Mouse (Mus musculus) frontal cortex, postnatal 10 days (tissue): ENCODE data around the gene Dapk3.
"Not testable (repeated sequence)": the region's sequence is repeated elsewhere in the genome, so short reads cannot be mapped to it uniquely, and the experiment has no call there.

Source experiments
- DNase-seq, 2 experiments: peaks; one replicate each; pipeline ENCODE4 v3.0.0; 2022; ENCODE audit warnings: low spot score in 2 of 2, mixed read lengths in 1 of 2

The Dapk3 gene

DNA sequence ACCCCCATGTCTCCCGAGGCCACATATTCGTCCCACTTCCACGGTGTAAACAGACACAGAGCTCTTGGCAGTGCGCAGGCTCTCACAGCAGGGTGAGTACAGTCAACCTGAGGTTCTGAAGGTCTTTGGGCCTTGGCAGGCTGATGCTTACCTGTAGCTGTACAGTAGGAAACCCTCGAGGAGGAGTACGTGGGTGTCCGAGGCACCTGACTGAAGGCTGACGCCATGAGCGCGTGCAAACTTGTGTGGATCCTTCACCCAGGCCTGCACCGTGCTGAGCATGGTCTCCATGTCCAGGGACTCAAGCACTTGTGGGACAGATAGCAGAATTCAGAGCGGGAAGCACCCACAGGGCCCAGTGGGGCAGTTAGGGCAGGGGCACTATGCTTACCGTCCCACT is 17.3 kb downstream of the Dapk3 start:
- DNase-seq, result no peak

DNA sequence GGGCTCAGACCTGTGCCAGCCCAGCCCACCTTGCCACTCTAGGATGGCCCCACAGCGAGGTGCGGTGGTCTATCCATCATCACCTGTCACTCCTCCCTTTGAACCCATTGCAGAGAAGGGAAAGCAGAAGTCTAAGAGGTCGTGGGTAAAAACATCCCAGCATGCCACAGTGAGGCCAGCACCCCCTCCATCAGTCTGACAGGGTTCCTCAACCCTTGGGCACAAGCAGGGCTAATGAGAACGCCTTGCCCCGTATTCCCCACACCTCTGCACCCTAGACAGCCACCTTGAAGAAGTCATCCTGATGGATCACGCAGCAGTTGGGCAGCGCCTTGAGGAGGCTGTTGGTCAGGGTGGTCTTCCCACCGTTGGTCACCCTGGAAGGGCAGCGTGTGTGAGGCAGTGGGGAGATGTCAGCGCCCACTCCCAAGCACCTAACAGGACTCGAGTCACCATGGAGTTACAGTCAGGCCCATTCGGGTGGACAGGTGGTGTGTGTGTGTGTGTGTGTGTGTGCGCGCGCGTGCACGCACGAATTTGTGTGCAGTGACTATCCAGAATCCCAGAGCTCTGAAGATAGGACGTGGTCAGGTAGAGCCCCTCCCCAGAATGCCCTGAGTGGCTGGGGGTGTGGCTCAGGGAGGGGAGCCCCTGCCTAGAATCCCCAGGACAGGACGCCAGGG is 17.9 kb downstream of the Dapk3 start:
- DNase-seq, result no peak

DNA sequence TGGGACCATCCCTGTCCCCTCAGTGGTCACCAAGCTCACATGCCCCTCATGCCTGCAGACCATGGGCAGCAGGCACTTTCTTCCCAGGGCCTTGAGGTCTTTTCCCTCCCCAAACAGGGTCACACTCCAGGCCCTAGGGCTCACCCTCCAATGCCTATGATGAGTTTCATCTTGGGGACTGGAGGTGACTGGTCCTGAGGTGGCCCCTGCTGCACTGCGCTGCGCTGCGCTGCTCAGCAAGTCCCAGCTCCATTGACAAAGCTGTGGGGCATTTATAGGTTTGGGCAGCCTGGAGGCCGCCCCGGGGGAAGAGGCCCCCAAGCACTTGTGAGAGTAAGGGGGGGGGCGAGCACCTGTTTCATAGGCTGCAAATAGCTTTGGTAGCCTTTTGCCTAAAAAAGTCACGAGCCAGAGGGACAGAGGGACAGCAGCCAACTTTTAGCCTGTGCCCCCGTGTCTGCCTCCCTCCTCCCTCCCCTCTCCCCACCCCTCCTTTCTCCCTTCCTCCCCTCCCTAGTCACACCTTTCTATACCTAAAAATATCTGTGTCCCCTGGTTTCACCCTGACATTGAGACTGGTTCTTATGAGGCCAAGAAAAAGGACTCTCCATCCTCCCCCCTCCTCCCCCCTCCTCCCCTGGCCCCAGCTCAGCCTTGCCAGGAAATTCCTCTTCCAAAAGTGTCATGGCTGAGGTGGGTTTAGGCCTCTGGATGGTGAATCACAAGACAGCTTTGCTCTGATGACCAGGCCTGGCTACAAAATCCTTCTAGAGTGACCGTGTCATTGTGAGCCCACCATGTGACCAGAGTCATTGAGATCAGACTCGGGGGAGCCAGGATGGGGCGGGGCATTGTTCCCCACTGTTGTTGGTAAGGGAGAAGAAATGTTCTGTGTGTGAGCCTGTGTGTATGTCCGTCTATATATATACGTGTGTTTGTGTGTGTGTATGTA is 19.3 kb downstream of the Dapk3 start, which contains the start of gene Nmrk2:
Nmrk2 (minus strand) TSS at position 245 of the 952 bp plus-strand sequence.
- DNase-seq, result no peak

DNA sequence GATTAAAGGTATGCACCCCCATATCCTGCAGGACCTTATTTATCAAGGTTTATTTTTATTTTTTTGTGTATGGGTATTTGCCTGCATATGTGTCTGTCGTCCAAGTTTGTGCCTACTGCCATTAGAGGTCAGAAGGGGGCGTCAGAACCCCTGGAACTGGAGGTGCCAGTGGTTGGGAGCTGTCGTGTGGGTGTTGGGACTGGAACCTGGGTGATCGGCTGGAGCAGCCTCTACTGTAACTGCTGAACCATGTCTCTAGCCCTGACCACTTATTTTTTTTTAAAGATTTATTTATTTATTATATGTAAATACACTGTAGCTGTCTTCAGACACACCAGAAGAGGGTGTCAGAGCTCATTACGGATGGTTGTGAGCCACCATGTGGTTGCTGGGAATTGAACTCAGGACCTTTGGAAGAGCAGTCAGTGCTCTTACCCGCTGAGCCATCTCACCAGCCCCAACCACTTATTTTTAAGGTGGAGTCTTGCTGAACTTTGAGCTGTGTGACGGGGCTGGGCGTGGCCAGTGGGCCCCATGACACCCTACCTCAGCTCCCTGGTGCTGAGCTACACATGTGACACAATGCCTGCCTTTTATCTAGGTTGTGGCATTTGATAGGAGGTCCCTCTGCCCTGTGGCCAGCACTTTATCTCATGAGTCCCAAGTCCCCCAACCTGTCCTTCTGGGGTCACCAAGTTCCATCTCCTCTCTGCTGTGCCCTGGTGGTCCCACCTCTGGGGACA is 20.3 kb downstream of the Dapk3 start:
- no peak for DNase-seq

DNA sequence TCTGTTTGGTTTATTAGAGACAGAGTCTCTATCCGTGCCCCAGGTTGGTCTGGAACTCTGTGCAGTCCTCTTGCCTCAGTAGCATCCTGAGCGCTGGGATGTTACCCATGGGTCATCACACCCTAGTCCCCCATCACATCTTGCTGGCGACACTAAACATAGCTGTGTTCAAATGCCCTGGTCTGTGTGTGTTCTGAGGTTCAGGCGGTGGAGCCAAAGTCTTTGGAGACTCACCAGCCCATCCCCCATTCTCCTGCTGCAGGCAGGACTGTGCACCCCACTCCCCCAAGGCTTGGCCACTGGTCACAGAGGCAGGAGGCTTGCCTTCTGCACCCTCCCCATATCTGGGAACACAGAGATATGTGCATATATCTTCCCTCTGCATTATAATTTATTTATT is 21.3 kb downstream of the Dapk3 start:
- no peak for DNase-seq

DNA sequence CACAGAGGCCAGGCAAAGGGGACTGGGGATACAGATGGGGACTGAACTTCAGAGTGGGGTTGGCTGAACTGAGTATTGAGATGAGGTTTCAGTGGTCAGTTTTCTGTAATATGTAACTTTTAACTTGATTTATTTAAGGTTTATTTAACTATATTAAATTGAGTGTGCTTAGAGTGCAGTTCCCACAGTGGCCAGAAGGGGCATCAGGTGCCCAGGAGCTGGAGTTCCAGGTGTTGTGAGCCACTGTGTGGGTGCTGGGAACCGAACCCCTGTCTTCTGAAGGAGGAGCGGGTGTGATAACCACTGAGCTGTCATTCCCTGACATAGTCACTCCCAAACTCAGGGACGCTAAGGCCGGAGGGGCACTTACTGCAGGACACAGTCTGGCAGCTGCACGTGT is 27.3 kb downstream of the Dapk3 start:
- no peak for DNase-seq

DNA sequence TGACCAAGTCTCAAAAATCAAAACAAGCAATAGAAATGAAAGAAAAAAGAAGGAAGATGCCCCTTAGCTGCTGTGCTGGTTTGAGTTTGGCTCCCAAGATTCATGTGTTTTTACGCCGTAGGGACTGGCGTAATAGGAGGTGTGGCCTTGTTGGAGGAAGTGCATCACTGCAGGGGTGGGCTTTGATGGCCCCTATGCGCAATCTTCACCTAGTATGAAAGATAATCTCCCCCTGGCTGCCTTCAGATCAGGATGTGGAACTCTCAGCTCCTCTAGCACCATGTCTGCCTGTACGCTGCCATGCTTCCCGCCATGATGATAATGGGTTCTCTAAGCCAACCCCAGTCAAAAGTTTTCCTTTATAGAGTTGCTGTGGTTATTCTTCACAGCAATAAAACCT is 33.5 kb downstream of the Dapk3 start:
- DNase-seq, result no peak

DNA sequence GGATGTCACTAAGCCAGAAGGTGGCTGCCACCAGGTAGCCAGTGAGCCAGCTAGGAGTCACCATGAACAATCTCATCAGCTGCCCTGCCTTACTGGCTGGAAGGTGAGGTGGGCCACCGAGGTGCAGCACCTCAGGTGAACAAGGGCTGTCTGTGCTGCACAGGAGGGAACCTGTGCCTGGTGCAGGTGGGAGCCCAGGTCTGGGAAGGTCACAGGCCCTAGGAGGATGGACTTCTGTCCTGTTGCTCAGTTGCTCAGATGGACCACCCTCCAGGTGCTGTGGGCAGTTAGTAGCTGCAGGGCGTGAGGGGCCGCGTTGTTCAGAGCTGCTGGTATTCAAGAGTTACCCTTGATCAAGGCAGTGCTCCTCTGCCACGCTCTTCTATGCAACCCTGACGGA is 34.0 kb downstream of the Dapk3 start:
- DNase-seq, result no peak

DNA sequence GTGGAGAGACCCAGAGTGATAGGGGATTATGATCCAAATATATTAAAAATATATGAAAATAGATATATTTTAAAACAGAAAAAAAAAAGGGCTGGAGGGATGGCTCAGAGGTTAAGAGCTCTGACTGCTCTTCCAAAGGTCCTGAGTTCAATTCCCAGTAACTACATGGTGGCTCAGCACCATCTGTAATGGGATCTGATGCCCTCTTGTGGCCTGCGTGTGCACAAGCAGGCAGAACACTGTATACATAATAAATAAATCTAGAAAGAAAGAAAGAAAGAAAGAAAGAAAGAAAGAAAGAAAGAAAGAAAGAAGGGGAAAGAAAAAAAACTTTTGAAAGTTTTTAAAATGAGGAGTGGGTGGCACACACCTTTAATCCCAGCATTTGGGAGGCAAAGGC is 34.5 kb downstream of the Dapk3 start:
- DNase-seq, result not testable (repeated sequence)

DNA sequence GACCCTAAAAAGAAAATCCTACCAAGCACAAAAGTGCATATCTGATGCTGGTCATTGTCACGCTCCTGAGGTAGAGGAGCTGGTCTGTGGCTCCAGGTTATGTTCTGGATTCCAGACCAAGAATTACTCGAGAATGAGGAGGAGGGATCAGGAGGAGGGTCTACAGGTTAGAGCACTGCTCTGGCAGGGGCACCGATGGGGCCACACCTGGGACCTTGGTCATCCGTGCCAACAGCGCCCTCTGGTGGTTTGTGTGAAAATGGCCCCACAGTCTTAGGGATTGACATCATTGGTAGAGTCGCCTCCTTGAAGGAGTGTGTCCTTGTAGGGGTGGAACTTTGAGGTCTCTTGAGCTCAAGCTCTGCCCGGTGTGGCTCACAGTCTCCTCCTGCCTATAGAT is 35.2 kb downstream of the Dapk3 start:
- peak in 1 of 2 experiments; percentile 54 for DNase-seq

DNA sequence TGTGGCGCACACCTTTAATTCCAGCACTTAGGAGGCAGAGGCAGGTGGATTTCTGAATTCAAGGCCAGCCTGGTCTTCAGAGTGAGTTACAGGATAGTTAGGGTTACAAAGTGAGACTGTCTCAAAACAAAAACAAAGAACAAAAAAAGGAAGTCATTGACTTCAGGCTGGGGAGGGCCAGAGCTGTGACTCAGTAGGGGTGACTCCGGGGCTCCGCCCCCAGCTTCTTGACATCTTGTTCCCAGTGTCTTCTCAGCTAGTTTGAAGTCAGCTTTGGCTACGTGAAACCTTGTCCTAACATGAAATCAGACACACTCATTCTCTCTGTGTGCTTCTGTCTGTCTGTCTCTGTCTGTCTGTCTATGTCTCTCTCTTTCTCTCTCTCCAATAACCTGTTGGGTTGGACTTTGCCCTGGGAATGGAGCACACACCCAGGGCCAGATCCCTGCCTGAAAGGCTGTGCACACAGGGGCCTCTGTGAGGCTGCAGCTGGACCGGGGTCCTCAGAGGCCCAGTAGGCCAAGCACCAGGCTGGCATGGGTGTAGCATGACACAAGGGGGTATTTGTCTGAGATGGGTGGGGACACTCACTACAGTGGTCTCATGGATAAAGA is 38.7 kb downstream of the Dapk3 start:
- DNase-seq, result no peak

DNA sequence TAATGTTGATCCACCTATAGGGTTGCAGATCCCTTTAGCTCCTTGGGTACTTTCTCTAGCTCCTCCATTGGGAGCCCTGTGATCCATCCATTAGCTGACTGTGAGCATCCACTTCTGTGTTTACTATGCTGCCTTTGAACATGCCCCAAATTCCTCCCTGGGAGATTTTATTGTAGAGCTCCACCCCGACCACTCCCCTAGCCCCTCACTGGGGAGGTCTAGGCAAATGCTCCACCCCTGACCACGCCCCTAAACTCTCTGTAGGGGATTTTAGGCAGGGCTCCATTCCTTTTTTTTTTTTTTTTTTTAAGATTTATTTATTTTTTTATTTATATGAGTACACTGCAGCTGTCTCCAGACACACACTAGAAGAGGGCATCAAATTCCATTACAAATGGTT is 40.9 kb downstream of the Dapk3 start:
- DNase-seq, result not testable (repeated sequence)

DNA sequence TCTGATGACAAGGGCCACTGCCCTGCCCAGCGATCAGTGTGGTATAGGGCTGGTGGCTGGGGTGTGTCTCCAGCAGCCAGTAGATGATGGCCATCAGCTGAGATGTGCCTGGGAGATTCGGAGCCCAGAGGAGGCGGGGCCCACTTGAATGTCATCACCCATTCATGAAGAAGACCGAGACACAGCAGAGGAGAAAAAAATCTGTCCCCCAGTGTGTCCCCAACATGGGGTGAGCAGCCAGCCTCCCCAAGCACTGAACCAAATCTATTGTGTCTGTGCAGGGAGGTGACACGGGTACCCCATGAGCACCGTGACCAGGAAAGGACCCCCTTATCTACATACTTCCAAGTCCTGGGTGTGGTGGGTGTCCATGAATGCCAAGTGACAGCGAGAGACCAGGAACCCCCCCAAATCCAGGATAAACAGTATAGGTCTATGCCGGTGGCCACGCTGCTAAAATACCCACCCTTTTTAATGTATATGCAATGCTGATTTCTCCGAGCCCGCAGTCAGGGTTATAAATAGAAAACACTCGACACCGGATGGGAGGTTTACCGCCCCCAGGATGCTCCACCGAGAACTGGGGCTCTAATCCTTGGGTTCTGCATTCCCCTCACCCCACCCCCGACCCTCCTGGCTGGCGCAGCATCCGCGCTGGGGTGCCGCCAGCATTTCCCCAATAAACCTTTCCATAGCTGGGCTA is 47.1 kb downstream of the Dapk3 start:
- DNase-seq, result no peak

DNA sequence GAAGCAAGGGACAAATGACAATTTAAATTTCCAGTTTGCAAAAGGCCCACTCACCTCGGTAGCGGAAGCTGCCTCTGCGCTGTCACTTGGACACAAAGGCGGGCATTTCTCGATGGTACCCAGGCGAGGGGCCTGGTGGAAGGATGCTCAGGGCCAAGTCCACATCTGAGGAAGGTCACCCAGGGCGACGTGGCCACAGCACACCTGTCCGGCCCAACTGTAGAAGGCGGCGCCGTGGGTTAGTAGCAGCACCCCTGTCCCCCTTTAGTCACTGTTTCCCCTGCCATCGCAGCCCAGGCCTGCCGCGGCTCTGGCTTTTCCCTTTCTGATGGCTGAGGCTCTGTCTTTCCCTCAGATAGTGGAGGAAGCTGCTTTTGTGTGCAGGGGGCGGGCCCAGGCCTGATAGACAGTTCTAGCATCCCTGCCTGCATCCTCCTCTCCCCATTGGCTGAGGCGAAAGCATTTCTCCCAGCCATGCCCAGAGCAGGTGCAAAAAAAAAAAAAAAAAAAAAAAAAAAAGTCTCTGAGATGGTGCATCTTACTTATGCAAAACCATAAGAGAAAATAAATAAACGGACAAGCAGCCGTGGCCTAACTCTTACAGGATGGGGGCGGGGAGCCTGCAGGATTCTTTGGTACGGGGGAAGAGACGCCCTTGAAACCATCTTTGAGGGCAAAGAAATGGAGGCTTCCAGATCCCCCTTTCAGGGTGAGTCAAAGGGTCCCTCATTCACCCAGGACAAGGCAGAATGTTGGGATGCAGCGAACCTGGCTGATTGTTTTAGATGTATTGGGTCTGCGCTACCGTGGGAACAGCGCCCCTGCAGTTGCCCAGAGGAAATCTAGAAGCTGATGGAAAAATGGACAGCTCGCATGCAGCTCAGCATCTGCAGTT is 47.9 kb downstream of the Dapk3 start, which contains the start of gene Atcay:
Atcay (minus strand) TSS at position 396 of the 895 bp plus-strand sequence.
- peak; percentile 83 to 84 for DNase-seq

DNA sequence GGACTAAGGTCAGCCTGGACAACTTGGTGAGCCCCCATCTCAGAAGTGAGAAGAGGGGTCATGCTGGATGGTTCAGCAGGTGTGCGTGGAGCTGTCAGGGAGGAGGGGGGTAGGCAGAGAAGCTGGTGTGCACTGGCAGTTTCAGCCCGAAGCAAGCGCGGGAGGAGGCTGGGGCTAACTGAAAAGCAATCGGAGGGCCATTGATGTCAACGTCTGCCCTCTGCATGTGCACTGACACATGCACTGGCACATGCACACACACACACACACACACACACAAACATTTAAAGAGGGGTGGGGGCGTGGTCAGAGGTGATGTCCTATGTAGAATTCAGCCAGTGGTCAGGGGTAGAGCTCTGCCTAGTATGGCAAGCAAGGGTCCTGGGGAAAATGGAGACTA is 48.6 kb downstream of the Dapk3 start:
- DNase-seq, result no peak

DNA sequence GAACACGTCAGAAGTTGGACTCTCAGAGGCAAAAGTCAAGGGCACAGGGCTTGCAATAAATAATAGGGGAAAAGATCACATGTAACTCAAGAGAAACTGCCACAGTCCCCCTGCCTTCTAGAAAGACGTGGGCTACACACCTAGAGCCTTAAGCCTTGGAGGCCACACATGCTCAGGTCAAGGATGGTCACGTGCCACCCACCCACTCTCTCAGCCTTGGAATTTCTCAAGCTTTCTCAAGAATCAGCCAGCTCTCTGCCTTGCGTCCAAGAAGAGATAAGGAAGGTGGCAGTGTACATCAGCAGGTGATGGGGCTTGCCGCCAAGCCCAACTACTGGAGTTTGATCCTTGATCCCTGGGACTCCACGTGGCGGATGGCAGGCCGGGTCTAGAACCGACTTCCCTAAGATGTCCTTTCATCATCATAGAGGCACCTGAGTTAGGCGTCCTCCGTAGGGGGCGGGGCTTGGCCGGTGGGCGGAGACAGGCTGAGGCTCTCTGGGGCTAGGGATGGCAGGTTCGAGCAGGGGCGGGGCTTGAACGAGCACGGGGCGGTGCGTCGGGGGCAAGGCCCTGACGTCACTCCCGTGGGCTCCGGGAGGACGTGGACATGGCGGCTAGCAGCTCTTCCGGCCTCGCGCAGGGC is 49.9 kb downstream of the Dapk3 start, which contains the start of gene Zfr2:
Zfr2 (plus strand) TSS at position 576 of the 646 bp plus-strand sequence.
- peak; percentile 91 to 92 for DNase-seq

DNA sequence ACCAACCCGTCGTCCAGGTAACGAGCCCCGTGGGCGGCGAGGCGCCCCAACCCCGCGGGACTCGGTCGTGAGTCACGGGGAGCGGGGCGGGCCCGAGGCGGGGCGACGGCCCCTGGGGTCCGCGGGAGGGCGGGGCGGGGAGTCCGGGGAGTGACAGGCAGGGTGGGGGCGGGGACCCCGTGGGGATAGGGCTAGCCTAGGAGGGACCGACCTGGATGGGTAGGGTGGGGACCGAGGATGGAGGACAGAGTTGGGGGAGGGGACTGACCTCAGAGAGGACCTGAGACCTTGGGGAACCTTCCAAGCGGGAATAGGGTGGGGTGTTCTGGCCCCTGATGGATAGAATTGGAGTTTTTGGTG is 50.4 kb downstream of the Dapk3 start:
- no peak for DNase-seq

DNA sequence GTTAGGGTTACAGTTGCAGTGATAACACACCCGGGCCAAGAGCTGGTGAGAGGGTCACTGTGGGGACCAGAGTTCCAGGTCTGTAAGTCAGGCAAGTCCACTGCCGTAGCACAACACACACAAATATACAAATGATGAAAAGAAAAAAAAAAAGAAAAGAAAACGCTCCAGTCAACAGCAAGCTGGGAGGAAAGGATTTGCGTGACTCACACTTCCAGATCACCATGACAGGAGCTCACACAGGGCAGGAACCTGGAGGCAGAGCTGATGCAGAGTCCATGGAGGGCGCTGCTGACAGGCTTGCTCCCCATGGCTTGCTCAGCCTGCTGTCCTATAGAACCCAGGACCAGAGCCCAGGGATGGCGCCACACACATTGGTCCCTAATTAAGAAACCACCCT is 51.4 kb downstream of the Dapk3 start:
- DNase-seq, result no peak

DNA sequence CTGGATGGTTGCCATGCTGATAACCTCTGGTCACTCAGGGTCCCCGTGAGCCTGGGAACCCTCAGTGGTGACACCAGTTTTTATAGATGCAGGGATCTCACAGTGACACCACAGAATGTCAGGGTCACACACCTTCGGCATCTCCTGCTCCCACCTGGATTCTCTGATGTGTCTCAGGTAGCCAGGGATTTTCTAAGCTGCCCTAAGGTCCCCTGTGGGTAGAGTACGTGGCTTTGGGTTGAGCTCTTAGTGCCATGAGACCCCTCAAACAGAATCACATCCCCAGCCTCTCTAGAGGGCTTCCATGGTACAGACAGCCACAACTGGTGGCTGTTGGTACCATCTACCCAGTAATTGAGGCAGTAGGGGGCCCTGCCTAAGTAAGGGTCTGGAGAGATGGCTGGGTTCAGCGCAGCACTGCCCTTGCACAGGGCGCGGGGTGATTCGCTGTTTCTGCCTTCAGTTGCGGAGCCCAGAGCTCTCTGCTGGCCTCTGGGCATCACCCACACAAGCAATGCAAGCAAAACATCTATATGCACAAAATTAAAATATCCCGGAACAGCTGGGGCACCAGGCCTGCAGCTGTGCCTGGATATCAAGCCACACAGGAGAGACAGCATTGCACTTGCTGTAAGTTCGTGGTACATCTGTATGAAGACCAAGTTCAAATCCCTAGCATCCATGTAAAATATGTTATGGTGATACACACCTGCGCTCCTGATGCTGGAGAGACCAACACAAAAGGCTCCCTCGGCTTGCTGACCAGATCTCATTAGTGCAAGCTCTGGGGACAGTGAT is 53.9 kb downstream of the Dapk3 start:
- no peak for DNase-seq
